Mouse (Mus musculus): ENCODE data around the gene Ggct. TPM values are rescaled to one million over a fixed set of nuclear protein-coding genes. Genes with fewer than 3 reads are reported as not detected.
A peak's percentile ranks its signal among the peaks of the same experiment; 100 is the strongest.

Ggct gene
- polyA plus RNA-seq, 1 experiment from 2014 or later: 9.4 TPM

GRCm38 (mm10) chr6:54943753-54944152 lies 49.0 kb downstream of the Ggct start:
- 0 out of 2 replicates have a peak, but pooled peaks have one; percentile 63 for ATAC-seq
- no peak overlapping the region for H3K9ac ChIP-seq (replicated peaks)
- no peak overlapping the region for H3K27ac ChIP-seq
- H3K9me3 ChIP-seq: no peaks in the 10 kb centered on the region
- 0 out of 2 replicates have a peak, but pooled peaks cover 3% of the 10 kb centered on the region for H3K4me1 ChIP-seq (replicated peaks)
- H3K4me2 ChIP-seq (replicated peaks): 0 out of 2 replicates have a peak overlapping the region, but pooled peaks have one; percentile 7
- 51% methylated on average over 24 of the region's 24 CpGs for WGBS
- H3K4me3 ChIP-seq (replicated peaks): no peak overlapping the region
- no peaks in the 10 kb centered on the region for H3K36me3 ChIP-seq
- peaks cover 23% of the 10 kb centered on the region for H3K27me3 ChIP-seq

GRCm38 (mm10) chr6:54943292-54943691 lies 49.5 kb downstream of the Ggct start:
- Histone ChIP-seq H3K4me2 (replicated peaks) (no peak overlapping the region), H3K9me3 (no peaks in the 10 kb centered on the region), H3K4me3 (replicated peaks) (no peak overlapping the region), H3K9ac (replicated peaks) (no peak overlapping the region), H3K27me3 (peaks cover 23% of the 10 kb centered on the region), H3K4me1 (replicated peaks) (0 out of 2 replicates have a peak, but pooled peaks cover 3% of the 10 kb centered on the region), H3K27ac (no peak overlapping the region), H3K36me3 (no peaks in the 10 kb centered on the region)
- WGBS: 78% methylated on average over 16 of the region's 16 CpGs
- ATAC-seq: no peak

- Histone ChIP-seq H3K4me3 (replicated peaks) (no peak overlapping the region), H3K36me3 (no peaks in the 10 kb centered on the region), H3K4me2 (replicated peaks) (no peak overlapping the region), H3K4me1 (replicated peaks) (0 out of 2 replicates have a peak, but pooled peaks cover 3% of the 10 kb centered on the region), H3K9ac (replicated peaks) (no peak overlapping the region), H3K9me3 (no peaks in the 10 kb centered on the region), H3K27me3 (peaks cover 23% of the 10 kb centered on the region), H3K27ac (no peak overlapping the region)
- WGBS: 92% methylated on average over 6 of the region's 6 CpGs
- ATAC-seq: no peak
These were observed 51.6 kb downstream of the Ggct start for GRCm38 (mm10) chr6:54941149-54941548.

DNA sequence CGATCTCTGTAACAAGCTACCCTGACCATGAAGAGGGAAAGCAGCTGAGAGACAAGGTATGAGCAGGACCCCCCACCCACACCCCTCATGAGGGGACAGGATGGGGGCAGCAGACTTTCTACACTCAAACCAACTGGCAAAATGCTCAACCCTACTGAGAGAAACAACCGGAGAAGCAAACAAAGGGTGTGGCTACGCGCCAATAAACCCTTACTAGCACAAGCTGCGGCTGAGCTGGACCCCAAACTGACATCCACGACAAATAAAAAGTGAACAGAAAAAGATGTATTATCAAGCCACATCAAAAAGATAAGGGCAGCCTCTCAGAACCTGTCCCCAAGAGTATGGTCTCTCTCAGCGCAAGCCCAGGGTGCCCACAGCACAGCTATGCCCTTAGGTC lies 52.6 kb downstream of the Ggct start:
- Histone ChIP-seq H3K27me3 (peaks cover 23% of the 10 kb centered on the region), H3K9ac (replicated peaks) (no peak overlapping the region), H3K9me3 (no peaks in the 10 kb centered on the region), H3K4me3 (replicated peaks) (no peak overlapping the region), H3K4me1 (replicated peaks) (0 out of 2 replicates have a peak, but pooled peaks cover 3% of the 10 kb centered on the region), H3K27ac (no peak overlapping the region), H3K36me3 (no peaks in the 10 kb centered on the region), H3K4me2 (replicated peaks) (no peak overlapping the region)
- no peak for ATAC-seq
- 80% methylated on average over 7 of the region's 7 CpGs for WGBS

DNA sequence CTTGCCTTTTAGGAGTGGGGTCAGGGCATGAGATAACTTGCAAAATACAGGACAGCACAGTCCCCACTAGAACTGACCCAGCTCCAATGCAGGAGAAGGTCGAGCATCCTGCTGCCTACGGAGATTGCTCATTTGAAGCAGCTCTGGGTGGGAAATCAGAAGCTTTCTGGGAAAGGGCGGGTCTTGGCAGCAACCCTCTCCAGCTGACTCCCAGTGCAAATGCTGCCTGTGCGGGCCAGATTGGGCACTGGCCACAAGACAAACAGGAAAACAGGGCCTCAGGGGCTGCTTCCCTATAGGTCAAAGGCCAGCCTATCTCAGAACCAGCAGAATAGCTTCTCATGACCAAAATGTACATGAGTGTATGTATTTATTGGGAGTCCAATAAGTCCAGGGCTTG lies 53.1 kb downstream of the Ggct start:
- Histone ChIP-seq H3K9ac (replicated peaks) (no peak overlapping the region), H3K9me3 (no peaks in the 10 kb centered on the region), H3K4me2 (replicated peaks) (no peak overlapping the region), H3K36me3 (no peaks in the 10 kb centered on the region), H3K4me1 (replicated peaks) (0 out of 2 replicates have a peak, but pooled peaks cover 3% of the 10 kb centered on the region), H3K4me3 (replicated peaks) (no peak overlapping the region), H3K27me3 (peaks cover 18% of the 10 kb centered on the region), H3K27ac (no peak overlapping the region)
- 85% methylated on average over 4 of the region's 4 CpGs for WGBS
- no peak for ATAC-seq

DNA sequence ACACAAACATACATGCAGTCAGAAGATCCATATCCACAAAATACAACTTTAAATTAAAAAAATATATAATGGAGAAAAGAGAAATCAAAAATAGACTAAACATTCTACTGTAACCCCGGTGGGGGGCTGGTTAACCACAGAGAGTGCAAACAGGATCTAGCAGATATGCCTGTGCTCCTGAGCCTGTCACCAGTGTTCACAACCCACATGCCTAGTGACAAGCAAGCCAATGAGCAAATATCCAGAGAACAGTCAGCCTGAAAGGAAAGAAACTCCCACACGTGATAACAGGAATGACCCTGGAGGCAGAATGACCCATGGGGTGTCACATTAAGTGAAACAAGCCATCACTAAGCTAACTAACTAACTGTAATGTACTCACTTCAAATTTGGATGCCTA lies 56.3 kb downstream of the Ggct start:
- WGBS: 81% methylated on average over 2 of the region's 2 CpGs
- Histone ChIP-seq H3K27ac (no peak overlapping the region), H3K36me3 (no peaks in the 10 kb centered on the region), H3K9me3 (no peaks in the 10 kb centered on the region), H3K9ac (replicated peaks) (no peak overlapping the region), H3K27me3 (no peaks in the 10 kb centered on the region), H3K4me1 (replicated peaks) (0 out of 2 replicates have a peak, but pooled peaks cover 3% of the 10 kb centered on the region), H3K4me3 (replicated peaks) (no peak overlapping the region), H3K4me2 (replicated peaks) (no peak overlapping the region)
- no peak for ATAC-seq

- Histone ChIP-seq H3K4me3 (replicated peaks) (no peak overlapping the region), H3K36me3 (no peaks in the 10 kb centered on the region), H3K4me1 (replicated peaks) (no peaks in the 10 kb centered on the region), H3K9me3 (no peaks in the 10 kb centered on the region), H3K27me3 (no peaks in the 10 kb centered on the region), H3K9ac (replicated peaks) (no peak overlapping the region), H3K4me2 (replicated peaks) (no peak overlapping the region), H3K27ac (no peak overlapping the region)
- ATAC-seq: no peak
- WGBS: 87% methylated on average over 5 of the region's 5 CpGs
These were observed 57.8 kb downstream of the Ggct start for GRCm38 (mm10) chr6:54934930-54935329.

DNA sequence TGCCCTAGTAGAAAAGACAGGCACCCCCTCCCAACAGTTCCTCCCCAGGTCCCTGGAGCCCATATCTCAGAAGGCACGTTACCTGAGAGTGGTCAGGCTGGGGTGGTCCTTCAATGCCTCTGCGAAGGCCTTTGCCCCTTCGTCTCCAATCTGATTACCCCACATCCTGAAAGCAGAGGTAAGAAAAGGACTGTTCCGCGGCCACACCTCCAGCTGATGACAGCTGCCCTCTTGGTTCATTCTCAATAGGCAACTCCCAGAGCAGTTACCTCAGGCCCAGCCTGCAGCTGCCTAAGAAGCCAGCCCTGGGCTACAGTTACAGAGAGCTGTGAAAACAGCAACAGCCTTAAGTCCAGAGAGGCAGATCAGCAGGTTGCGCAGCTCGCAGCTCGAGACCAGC lies 58.4 kb downstream of the Ggct start:
- H3K36me3 ChIP-seq: no peaks in the 10 kb centered on the region
- no peaks in the 10 kb centered on the region for H3K9me3 ChIP-seq
- H3K27me3 ChIP-seq: no peaks in the 10 kb centered on the region
- ATAC-seq: no peak
- H3K27ac ChIP-seq: no peak overlapping the region
- 93% methylated on average over 8 of the region's 8 CpGs for WGBS
- no peak overlapping the region for H3K9ac ChIP-seq (replicated peaks)
- no peak overlapping the region for H3K4me2 ChIP-seq (replicated peaks)
- H3K4me3 ChIP-seq (replicated peaks): no peak overlapping the region
- no peaks in the 10 kb centered on the region for H3K4me1 ChIP-seq (replicated peaks)

- H3K9me3 ChIP-seq: no peaks in the 10 kb centered on the region
- H3K4me1 ChIP-seq (replicated peaks): no peaks in the 10 kb centered on the region
- no peak overlapping the region for H3K27ac ChIP-seq
- H3K4me2 ChIP-seq (replicated peaks): no peak overlapping the region
- H3K9ac ChIP-seq (replicated peaks): no peak overlapping the region
- ATAC-seq: no peak
- no peaks in the 10 kb centered on the region for H3K27me3 ChIP-seq
- H3K36me3 ChIP-seq: no peaks in the 10 kb centered on the region
- no peak overlapping the region for H3K4me3 ChIP-seq (replicated peaks)
- WGBS: 86% methylated on average over 3 of the region's 3 CpGs
These were observed 58.9 kb downstream of the Ggct start for GRCm38 (mm10) chr6:54933866-54934265.

DNA sequence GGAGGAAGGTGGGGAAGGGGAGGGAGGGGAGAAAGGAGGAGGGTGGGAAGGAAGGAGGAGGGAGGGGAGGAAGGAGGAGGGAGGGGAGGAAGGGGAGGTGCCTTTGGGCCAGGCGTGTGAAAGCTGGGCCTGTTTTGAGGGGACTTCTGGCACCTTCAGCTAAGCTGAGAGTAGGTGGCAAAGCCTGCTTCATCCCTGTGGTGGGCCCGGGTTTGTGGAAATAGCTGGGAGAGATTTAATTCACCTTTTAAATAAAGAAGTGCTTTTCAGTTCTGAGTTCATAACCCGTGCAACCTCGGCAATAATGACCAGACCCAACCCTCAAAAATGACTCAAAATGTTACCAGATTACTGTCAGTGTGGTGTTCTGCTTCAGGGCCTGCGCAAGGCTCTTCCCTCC lies 59.5 kb downstream of the Ggct start:
- H3K27me3 ChIP-seq: no peaks in the 10 kb centered on the region
- no peak overlapping the region for H3K4me2 ChIP-seq (replicated peaks)
- 84% methylated on average over 5 of the region's 5 CpGs for WGBS
- no peak overlapping the region for H3K9ac ChIP-seq (replicated peaks)
- H3K27ac ChIP-seq: no peak overlapping the region
- H3K4me1 ChIP-seq (replicated peaks): no peaks in the 10 kb centered on the region
- H3K4me3 ChIP-seq (replicated peaks): no peak overlapping the region
- H3K9me3 ChIP-seq: no peaks in the 10 kb centered on the region
- ATAC-seq: no peak
- no peaks in the 10 kb centered on the region for H3K36me3 ChIP-seq

Other genes with a start within 250 kb of the Ggct start
- gene Znrf2, start 176.0 kb downstream of the Ggct start, polyA plus RNA-seq (2015; fragmentation: Nextera tagmentation; extraction: Ambion mirVana): 6.0 and 6.4 TPM in 2 replicates
- gene Nod1, start 20.3 kb downstream of the Ggct start, polyA plus RNA-seq (2015; fragmentation: Nextera tagmentation; extraction: Ambion mirVana): 1.4 and 2.3 TPM in 2 replicates
- gene Gars, start 45.1 kb upstream of the Ggct start, polyA plus RNA-seq (2015; fragmentation: Nextera tagmentation; extraction: Ambion mirVana): 202 and 208 TPM in 2 replicates
- 0.28 and 0.61 TPM in 2 replicates for gene Crhr2, start 140.1 kb upstream of the Ggct start, polyA plus RNA-seq (2015; fragmentation: Nextera tagmentation; extraction: Ambion mirVana)
- not detected in 2 replicates for gene Inmt, start 182.1 kb upstream of the Ggct start, polyA plus RNA-seq (2015; fragmentation: Nextera tagmentation; extraction: Ambion mirVana)
- 11.0 and 11.6 TPM in 2 replicates for gene Mindy4, start 210.4 kb upstream of the Ggct start, polyA plus RNA-seq (2015; fragmentation: Nextera tagmentation; extraction: Ambion mirVana)